Comparison of ENCODE assay signal across 32 mouse cellular contexts in genomic region chr4:117261222-117261621, GRCm38 (mm10). TPM values are rescaled to one million over a fixed set of nuclear protein-coding genes. Genes with fewer than 3 reads are reported as not detected.
DNase-seq lines count a peak whose midpoint lies in the region; ATAC-seq and TF ChIP-seq lines count a peak whose summit lies in the region.
"Had no signal": no experiment of that assay in that cellular context is flagged by ENCODE, and none has a peak within 500 bp of the region (broad histone marks: within the 10 kb centered on the region; RNA-seq: fewer than 3 reads in every experiment).

No protein-coding gene starts in this region.

- H3K79me2 ChIP-seq in MEL (ENCODE audit: control insufficient read depth, insufficient read depth, low read length, poor library complexity) = no peaks in the 10 kb centered on the region

- TF ChIP-seq EP300 in ES-Bruce4 (IDR thresholded peaks at IDR 0.05; ENCODE audit: insufficient read depth, low read depth, low read length) (no peak), MEL (IDR thresholded peaks at IDR 0.05; ENCODE audit: low read depth in 1 of 2, low read length in 2 of 2) (no peak)
- TF ChIP-seq EP300 in stomach, postnatal 0 days (optimal IDR thresholded peaks at IDR 0.05) = no peak

- H3K27ac ChIP-seq in ES-Bruce4 (ENCODE audit: insufficient read depth, low read length) (no peak overlapping the region), MEL (ENCODE audit: control insufficient read depth, low read depth, low read length) (no peak overlapping the region)
- no peak overlapping the region for H3K27ac ChIP-seq in stomach, postnatal 0 days (replicated peaks)
- H3K27ac ChIP-seq in hindbrain, postnatal 0 days = no peak overlapping the region
- H3K27ac ChIP-seq: embryonic facial prominence, embryonic 12.5 days; embryonic facial prominence, embryonic 15.5 days; gastrocnemius, adult 2 months; heart, embryonic 15.5 days; hindbrain, embryonic 10.5 days; hindbrain, embryonic 13.5 days had no signal

- WGBS in stomach, postnatal 0 days = 82% methylated on average over 2 of the region's 2 CpGs
- 88% methylated on average over 2 of the region's 2 CpGs for WGBS in hindbrain, postnatal 0 days

- H3K27me3 ChIP-seq in E14TG2a.4 (ENCODE audit: insufficient read depth, low read length) (no peaks in the 10 kb centered on the region), ES-Bruce4 (ENCODE audit: control insufficient read depth, insufficient read depth, low read length, poor library complexity, severe bottlenecking) (no peaks in the 10 kb centered on the region), MEL (ENCODE audit: control insufficient read depth in 1 of 2, insufficient read depth in 2 of 2, low read length in 2 of 2) (peaks cover 0 to 3% of the 10 kb centered on the region in 2 experiments; a peak in 2 of 4 replicates)
- no peaks in the 10 kb centered on the region for H3K27me3 ChIP-seq in stomach, postnatal 0 days (ENCODE audit: control insufficient read depth, insufficient read depth, low read length)
- H3K27me3 ChIP-seq in hindbrain, postnatal 0 days (ENCODE audit: insufficient read depth, low read length) = no peaks in the 10 kb centered on the region
- H3K27me3 ChIP-seq: embryonic facial prominence, embryonic 12.5 days; embryonic facial prominence, embryonic 15.5 days; heart, embryonic 12.5 days; heart, embryonic 15.5 days; Patski had no signal

- DNase-seq in MEL (ENCODE audit: low read depth, low spot score) = peak; percentile 55
- DNase-seq in stomach, postnatal 0 days (ENCODE audit: low spot score) = no peak
- DNase-seq in hindbrain, postnatal 0 days (ENCODE audit: low spot score) = no peak
- DNase-seq: adrenal gland, postnatal 10 days; adrenal gland, postnatal 36 days; cerebellum, adult 18-20 months; cerebellum, adult 9-10 months; cerebellum, postnatal 14 days; forebrain, postnatal 0 days; gastrocnemius, adult 2 months; gastrocnemius, postnatal 14 days; heart, adult 18-20 months; heart, postnatal 10 days; heart, postnatal 36 days had no signal

- no peak overlapping the region for H3K9ac ChIP-seq in ES-Bruce4 (ENCODE audit: low read depth, poor library complexity, severe bottlenecking)
- H3K9ac ChIP-seq in MEL (ENCODE audit: control insufficient read depth, low read depth, low read length, poor library complexity, severe bottlenecking) = no peak overlapping the region
- no peak overlapping the region for H3K9ac ChIP-seq in stomach, postnatal 0 days (ENCODE audit: low read length)
- no peak overlapping the region for H3K9ac ChIP-seq in hindbrain, postnatal 0 days (replicated peaks; ENCODE audit: low read length)
- H3K9ac ChIP-seq: embryonic facial prominence, embryonic 12.5 days; embryonic facial prominence, embryonic 15.5 days; forebrain, postnatal 0 days; heart, embryonic 12.5 days; heart, embryonic 15.5 days; hindbrain, embryonic 13.5 days had no signal

- H3K4me3 ChIP-seq in E14TG2a.4 (replicated peaks; ENCODE audit: low read length) (no peak overlapping the region), ES-Bruce4 (ENCODE audit: low read depth, low read length) (no peak overlapping the region), MEL (ENCODE audit: control insufficient read depth in 1 of 2, insufficient read depth in 1 of 2, low read depth in 2 of 2, low read length in 2 of 2) (no peak overlapping the region)
- H3K4me3 ChIP-seq in stomach, postnatal 0 days (ENCODE audit: low read depth, low read length) = no peak overlapping the region
- H3K4me3 ChIP-seq in hindbrain, postnatal 0 days (ENCODE audit: low read length) = no peak overlapping the region
- H3K4me3 ChIP-seq: embryonic facial prominence, embryonic 12.5 days; embryonic facial prominence, embryonic 15.5 days; gastrocnemius, adult 2 months; heart, embryonic 12.5 days; heart, embryonic 15.5 days; hindbrain, embryonic 10.5 days; hindbrain, embryonic 13.5 days had no signal

- peak; percentile 27 for TF ChIP-seq CTCF in E14TG2a.4 (conservative IDR thresholded peaks at IDR 0.05; ENCODE audit: low read length)
- TF ChIP-seq CTCF in ES-Bruce4 (IDR thresholded peaks at IDR 0.05; ENCODE audit: low read depth, low read length) = peak; percentile 5
- peak in 2 of 3 experiments; percentile 40 to 63; a peak in 4 of 6 replicates for TF ChIP-seq CTCF in MEL (IDR thresholded peaks at IDR 0.05 in 2 of 3, conservative IDR thresholded peaks at IDR 0.05 in 1 of 3; ENCODE audit: control insufficient read depth in 1 of 3, insufficient read depth in 1 of 3, low read depth in 2 of 3, low read length in 3 of 3, poor library complexity in 1 of 3, severe bottlenecking in 1 of 3)
- 0 out of 2 replicates have a peak, but pooled peaks have one; percentile 7 for TF ChIP-seq CTCF in stomach, postnatal 0 days (IDR thresholded peaks at IDR 0.05; ENCODE audit: low read depth)
- no peak for TF ChIP-seq CTCF in hindbrain, postnatal 0 days (IDR thresholded peaks at IDR 0.05; ENCODE audit: low read depth)

- H3K36me3 ChIP-seq in E14TG2a.4 (ENCODE audit: insufficient read depth, low read length) (no peaks in the 10 kb centered on the region), ES-Bruce4 (ENCODE audit: control insufficient read depth, insufficient read depth, low read length, poor library complexity, severe bottlenecking) (no peaks in the 10 kb centered on the region), MEL (ENCODE audit: control insufficient read depth in 1 of 2, insufficient read depth in 2 of 2, low read length in 2 of 2) (peaks cover 0 to 3% of the 10 kb centered on the region in 2 experiments; a peak in 1 of 4 replicates)
- H3K36me3 ChIP-seq in stomach, postnatal 0 days (ENCODE audit: control insufficient read depth, insufficient read depth, low read length) = no peaks in the 10 kb centered on the region
- no peaks in the 10 kb centered on the region for H3K36me3 ChIP-seq in hindbrain, postnatal 0 days (ENCODE audit: insufficient read depth, low read length)
- H3K36me3 ChIP-seq: embryonic facial prominence, embryonic 12.5 days; heart, embryonic 15.5 days; hindbrain, embryonic 10.5 days; hindbrain, embryonic 13.5 days had no signal

- H3K9me3 ChIP-seq in E14TG2a.4 (ENCODE audit: low read length) (no peaks in the 10 kb centered on the region), ES-Bruce4 (replicated peaks; ENCODE audit: control insufficient read depth, insufficient read depth, low read length, poor library complexity, severe bottlenecking) (no peaks in the 10 kb centered on the region), MEL (replicated peaks; ENCODE audit: insufficient read depth, low read length) (no peaks in the 10 kb centered on the region)
- no peaks in the 10 kb centered on the region for H3K9me3 ChIP-seq in stomach, postnatal 0 days (ENCODE audit: control insufficient read depth, low read length)
- H3K9me3 ChIP-seq in hindbrain, postnatal 0 days (ENCODE audit: low read length) = no peaks in the 10 kb centered on the region
- H3K9me3 ChIP-seq: embryonic facial prominence, embryonic 12.5 days; embryonic facial prominence, embryonic 15.5 days; heart, embryonic 12.5 days; heart, embryonic 15.5 days; hindbrain, embryonic 10.5 days; hindbrain, embryonic 13.5 days had no signal

- ATAC-seq in stomach, postnatal 0 days (ENCODE audit: low FRiP score, low TSS enrichment) = no peak
- no peak for ATAC-seq in hindbrain, postnatal 0 days
- ATAC-seq in activated CD4-positive, CD25-positive, alpha-beta regulatory T cell, adult 4 months = no peak
- ATAC-seq: CD4-positive, CD25-positive, alpha-beta regulatory T cell, adult 4 months; forebrain, embryonic 14.5 days; forebrain, postnatal 0 days; hindbrain, embryonic 16.5 days; inflammation-experienced regulatory T-cells, adult 6 months; intestine, embryonic 16.5 days; Patski had no signal

- no peak overlapping the region for H3K4me2 ChIP-seq in stomach, postnatal 0 days (replicated peaks; ENCODE audit: low read depth)
- no peak overlapping the region for H3K4me2 ChIP-seq in hindbrain, postnatal 0 days (ENCODE audit: low read depth, low read length)
- H3K4me2 ChIP-seq: embryonic facial prominence, embryonic 12.5 days; embryonic facial prominence, embryonic 15.5 days; heart, embryonic 12.5 days; heart, embryonic 15.5 days; hindbrain, embryonic 13.5 days had no signal

- no peak; the same call in 1 of the 2 replicates for TF ChIP-seq RAD21 in MEL (IDR thresholded peaks at IDR 0.05; ENCODE audit: low read depth, low read length)

- TF ChIP-seq POLR2A in ES-Bruce4 (IDR thresholded peaks at IDR 0.05; ENCODE audit: insufficient read depth, low read length) (no peak), MEL (IDR thresholded peaks at IDR 0.05; ENCODE audit: control insufficient read depth in 1 of 2, insufficient read depth in 1 of 2, low read depth in 1 of 2, low read length in 2 of 2, poor library complexity in 1 of 2) (no peak)

- H3K4me1 ChIP-seq in E14TG2a.4 (replicated peaks; ENCODE audit: low read depth, low read length) (peaks cover 30% of the 10 kb centered on the region), ES-Bruce4 (ENCODE audit: control insufficient read depth, insufficient read depth, low read length) (peaks cover 2% of the 10 kb centered on the region), MEL (ENCODE audit: control insufficient read depth in 1 of 2, insufficient read depth in 2 of 2, low read length in 2 of 2) (peaks cover 0 to 11% of the 10 kb centered on the region in 2 experiments; a peak in 1 of 4 replicates)
- H3K4me1 ChIP-seq in stomach, postnatal 0 days (replicated peaks; ENCODE audit: control insufficient read depth, insufficient read depth) = no peaks in the 10 kb centered on the region
- H3K4me1 ChIP-seq in hindbrain, postnatal 0 days (ENCODE audit: insufficient read depth, low read length) = no peaks in the 10 kb centered on the region
- H3K4me1 ChIP-seq: embryonic facial prominence, embryonic 12.5 days; embryonic facial prominence, embryonic 15.5 days; heart, embryonic 12.5 days had no signal

RNA-seq across cellular contexts. Expression of gene Armh1, which starts 9.3 kb away (rescaled TPM):
- polyA plus RNA-seq in ES-Bruce4 (2011; ENCODE audit: insufficient read depth, insufficient read length, low read depth, missing spikeins) (0.49 and 0.52 TPM in 2 replicates), MEL (2012; ENCODE audit: insufficient read depth in 1 of 2, insufficient read length in 2 of 2, low read depth in 1 of 2, low replicate concordance in 2 of 2, missing spikeins in 1 of 2) (not detected)
- total RNA-seq in MEL (2012; rRNA removed) = not detected in 2 replicates
- polyA plus RNA-seq in stomach, postnatal 0 days (2015; fragmentation: Nextera tagmentation; extraction: Ambion mirVana) = 0.16 and 0.24 TPM in 2 replicates
- total RNA-seq in hindbrain, postnatal 0 days (2014; rRNA removed) = 3.2 and 3.6 TPM in 2 replicates
- polyA plus RNA-seq in hindbrain, postnatal 0 days (2015; fragmentation: Nextera tagmentation; extraction: Ambion mirVana) = 2.6 and 3.0 TPM in 2 replicates
- not detected for polyA plus RNA-seq in activated CD4-positive, CD25-positive, alpha-beta regulatory T cell, adult 4 months (2017; shearing (Covaris generic))
- total RNA-seq: common myeloid progenitor, adult 5-6 weeks; gastrocnemius, adult 2 months; gastrocnemius, postnatal 14 days; gastrocnemius, postnatal 4 days; heart, postnatal 36 days had no signal
- polyA plus RNA-seq: C2C12; CD4-positive, CD25-positive, alpha-beta regulatory T cell, adult 4 months; inflammation-experienced regulatory T-cells, adult 6 months had no signal

RNA-seq across cellular contexts. Expression of gene Tmem53, which starts 9.5 kb away (rescaled TPM):
- polyA plus RNA-seq in ES-Bruce4 (2011; ENCODE audit: insufficient read depth, insufficient read length, low read depth, missing spikeins) (1.8 and 2.7 TPM in 2 replicates), MEL (2012; ENCODE audit: insufficient read depth in 1 of 2, insufficient read length in 2 of 2, low read depth in 1 of 2, low replicate concordance in 2 of 2, missing spikeins in 1 of 2) (1 to 10 TPM in 1 of 2 experiments, not detected in 1; 1.3 TPM)
- 0.36 and 0.65 TPM in 2 replicates for total RNA-seq in MEL (2012; rRNA removed)
- 12.9 and 16.3 TPM in 2 replicates for polyA plus RNA-seq in stomach, postnatal 0 days (2015; fragmentation: Nextera tagmentation; extraction: Ambion mirVana)
- total RNA-seq in hindbrain, postnatal 0 days (2014; rRNA removed) = 7.5 and 16.5 TPM in 2 replicates
- 14.0 and 14.5 TPM in 2 replicates for polyA plus RNA-seq in hindbrain, postnatal 0 days (2015; fragmentation: Nextera tagmentation; extraction: Ambion mirVana)
- polyA plus RNA-seq in activated CD4-positive, CD25-positive, alpha-beta regulatory T cell, adult 4 months (2017; shearing (Covaris generic)) = 1 to 10 TPM in 1 of 2 experiments, not detected in 1; 1.6 TPM
- total RNA-seq: common myeloid progenitor, adult 5-6 weeks had no signal
